Mouse (Mus musculus) monocyte, adult 5-6 weeks (primary cell): ENCODE results near the gene Gstm7. TPM values are rescaled to one million over a fixed set of nuclear protein-coding genes. Genes with fewer than 3 reads are reported as not detected.

Source experiments
- ATAC-seq: fragments of 153-309, 156-312 bp; replicated peaks from 2 replicates; pipeline ENCODE4 v1.8.0; 2017; ENCODE audit warnings: mild to moderate bottlenecking; ENCODE audit not compliant: low TSS enrichment, insufficient number of reproducible peaks, severe bottlenecking, poor library complexity, low FRiP score
- total RNA-seq: library from RNA; stranded (forward); fragments of 200-1000, 200-491, 200-594 nt; gene quantifications from 3 replicates; pipeline ENCODE4 v1.2.3, GENCODE M21; 2017

Gstm7 gene
- total RNA-seq, 1 experiment from 2014 or later, result not detected

DNA sequence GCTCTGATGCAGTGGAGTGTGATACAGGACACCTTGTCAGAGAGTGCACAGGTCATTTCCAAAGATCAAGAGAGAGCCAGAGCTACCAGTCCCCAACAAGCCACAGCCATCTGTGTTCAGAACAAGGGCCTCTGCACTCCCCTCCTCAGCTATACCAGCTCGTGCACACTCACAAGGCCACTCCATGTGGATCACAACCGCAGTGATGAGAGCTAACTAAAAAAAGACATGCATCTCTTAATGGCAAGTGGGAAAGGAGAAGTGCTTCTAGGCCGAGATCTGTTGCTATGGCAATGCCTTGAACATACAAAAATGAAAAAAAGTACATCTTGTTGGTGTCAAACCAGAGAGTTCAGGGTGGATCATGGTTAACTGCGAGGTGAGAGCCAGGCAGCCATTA, 8.2 kb upstream of the Gstm7 start:
- no peak for ATAC-seq

DNA sequence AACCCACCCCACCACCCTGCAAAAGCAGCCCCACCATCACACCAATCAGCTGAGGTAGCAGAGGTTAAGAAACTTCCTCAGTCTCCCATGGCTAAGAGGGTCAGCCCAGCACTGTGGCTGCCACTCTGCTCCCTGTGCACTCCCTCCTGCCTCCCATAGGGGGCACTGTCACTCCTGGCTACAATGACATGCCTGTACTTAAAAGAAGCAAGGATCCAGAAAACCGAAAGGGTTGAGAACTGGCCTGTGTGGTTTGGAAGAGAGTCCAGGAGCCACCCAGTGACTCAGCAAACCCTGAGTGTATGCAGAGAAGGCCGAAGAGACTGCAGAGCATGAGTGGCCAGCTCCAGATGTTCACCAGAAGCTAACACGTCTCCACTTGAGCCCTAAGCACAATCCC, 7.8 kb upstream of the Gstm7 start:
- ATAC-seq, result peak; percentile 75

DNA sequence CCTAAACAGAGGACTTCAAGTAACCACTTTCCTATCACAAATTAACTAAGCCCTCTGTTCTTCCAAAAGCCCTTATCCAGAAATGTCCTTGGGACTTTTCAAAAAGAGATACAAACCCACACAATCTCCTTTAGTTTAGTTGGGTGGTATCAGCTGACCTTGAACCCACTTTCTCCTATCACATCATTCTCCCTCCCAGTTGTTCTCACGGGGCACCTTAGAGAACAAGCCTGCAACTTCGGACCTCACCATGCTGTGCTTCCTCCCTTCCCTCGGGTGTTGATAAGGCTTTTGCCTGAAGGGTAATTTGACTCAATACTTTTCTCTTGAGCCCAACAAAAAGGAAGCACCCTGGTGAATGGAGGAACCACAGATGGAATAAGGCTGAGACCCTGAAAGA, 4.3 kb upstream of the Gstm7 start:
- no peak for ATAC-seq

GRCm38 (mm10) chr3:107935268-107935667, 3.7 kb upstream of the Gstm7 start:
- no peak for ATAC-seq

GRCm38 (mm10) chr3:107932128-107932527, 511 bp upstream of the Gstm7 start:
- ATAC-seq, result no peak

GRCm38 (mm10) chr3:107931134-107931533, 483 bp downstream of the Gstm7 start:
- ATAC-seq, result no peak

DNA sequence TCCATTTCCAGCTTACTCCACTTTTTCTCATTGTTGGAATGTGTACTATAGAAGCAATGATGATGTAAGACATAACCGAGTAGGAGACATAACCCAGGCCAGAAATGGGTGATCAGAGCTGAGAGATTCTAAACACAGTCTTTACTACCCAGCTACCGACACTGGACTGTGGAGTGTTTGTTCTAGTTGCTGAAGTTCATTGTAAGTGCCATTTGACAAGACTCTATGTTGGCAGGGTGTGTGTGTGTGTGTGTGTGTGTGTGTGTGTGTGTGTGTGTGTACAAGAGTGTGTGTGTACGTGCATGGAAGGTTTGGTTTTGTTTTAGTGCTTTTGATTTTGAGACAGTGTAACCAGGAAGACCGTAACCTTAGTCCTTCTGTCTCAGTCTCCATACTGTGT, 1.9 kb downstream of the Gstm7 start:
- ATAC-seq, result no peak

- no peak for ATAC-seq
Observed at GRCm38 (mm10) chr3:107929243-107929642, 2.4 kb downstream of the Gstm7 start.

DNA sequence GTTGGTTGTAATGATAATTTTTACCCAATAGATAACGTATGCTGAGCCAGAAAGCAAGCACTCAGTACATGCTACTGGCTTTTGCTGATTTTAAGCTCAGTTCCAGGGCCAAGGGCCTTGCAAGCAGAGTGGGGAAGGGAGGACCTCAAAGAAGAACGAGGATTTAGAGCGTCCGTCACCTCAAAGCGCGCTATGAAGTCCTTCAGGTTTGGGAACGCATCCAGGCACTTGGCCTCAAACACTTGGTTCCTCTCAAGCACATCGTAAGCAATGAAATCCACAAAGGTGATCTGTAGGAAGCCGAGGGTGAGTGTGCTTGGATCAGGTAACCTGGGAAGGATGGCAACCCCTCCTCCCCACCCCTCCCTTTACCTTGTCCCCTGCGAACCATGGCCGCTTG, 2.9 kb downstream of the Gstm7 start:
- no peak for ATAC-seq

DNA sequence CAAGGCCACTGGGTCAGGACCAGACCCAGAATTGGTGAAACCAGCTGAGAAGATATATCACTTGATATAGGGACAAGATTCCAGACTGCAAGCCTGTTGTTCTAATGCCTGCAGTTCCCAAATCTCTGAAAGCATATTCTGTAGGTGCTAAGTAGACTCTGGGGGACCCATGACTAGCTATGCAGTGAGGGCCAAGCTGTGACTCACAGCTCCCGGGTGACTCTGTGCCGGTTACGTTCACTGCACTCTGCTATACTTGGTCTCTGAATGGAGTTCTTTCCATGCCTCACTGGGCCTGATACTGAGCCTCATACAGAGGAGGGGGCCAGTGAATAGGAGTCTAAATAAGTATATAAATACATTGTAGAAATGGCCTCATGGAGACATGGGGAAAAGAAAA, 3.8 kb downstream of the Gstm7 start:
- no peak for ATAC-seq

DNA sequence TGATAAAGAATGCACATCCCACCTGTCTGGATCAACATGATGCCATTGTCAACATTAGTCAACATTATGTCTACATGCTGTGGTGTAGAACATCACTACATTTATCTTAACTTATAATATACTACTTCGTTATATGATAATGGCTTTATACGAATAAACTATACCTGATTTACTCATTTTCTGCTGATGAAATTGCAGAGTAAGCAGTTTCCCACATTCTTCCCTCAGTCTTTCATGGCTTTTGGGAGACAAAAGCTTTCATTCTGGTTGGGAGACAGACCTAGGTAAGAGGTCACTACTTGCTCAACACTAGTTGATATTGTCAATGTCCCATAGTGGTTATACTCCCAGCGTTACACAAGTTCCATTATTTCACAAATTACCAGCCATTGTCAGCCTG, 6.3 kb downstream of the Gstm7 start:
- no peak for ATAC-seq

GRCm38 (mm10) chr3:107920348-107920747, 11.3 kb downstream of the Gstm7 start:
- no peak for ATAC-seq

- 0 out of 2 replicates have a peak, but pooled peaks have one; percentile 56 for ATAC-seq
Observed at GRCm38 (mm10) chr3:107917783-107918408, 13.7 kb downstream of the Gstm7 start.

DNA sequence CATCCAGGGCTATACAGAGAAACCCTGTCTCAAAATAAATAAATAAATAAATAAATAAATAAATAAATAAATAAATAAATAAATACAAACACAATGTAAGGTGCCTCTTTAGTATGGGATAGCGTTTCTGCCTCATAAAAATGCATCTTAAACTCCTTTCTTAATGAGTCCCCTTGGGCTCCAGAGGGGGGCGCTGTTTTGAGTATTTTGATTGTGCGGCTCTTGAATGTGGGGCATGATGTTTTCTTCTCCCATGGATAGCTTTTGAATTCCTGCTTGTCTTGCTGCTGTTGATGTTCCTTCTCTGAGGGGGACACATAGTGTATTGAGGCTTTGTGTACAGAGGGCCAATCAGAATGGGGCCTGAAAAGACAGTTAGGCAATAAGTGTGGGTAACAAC, 14.5 kb downstream of the Gstm7 start:
- ATAC-seq, result no peak

DNA sequence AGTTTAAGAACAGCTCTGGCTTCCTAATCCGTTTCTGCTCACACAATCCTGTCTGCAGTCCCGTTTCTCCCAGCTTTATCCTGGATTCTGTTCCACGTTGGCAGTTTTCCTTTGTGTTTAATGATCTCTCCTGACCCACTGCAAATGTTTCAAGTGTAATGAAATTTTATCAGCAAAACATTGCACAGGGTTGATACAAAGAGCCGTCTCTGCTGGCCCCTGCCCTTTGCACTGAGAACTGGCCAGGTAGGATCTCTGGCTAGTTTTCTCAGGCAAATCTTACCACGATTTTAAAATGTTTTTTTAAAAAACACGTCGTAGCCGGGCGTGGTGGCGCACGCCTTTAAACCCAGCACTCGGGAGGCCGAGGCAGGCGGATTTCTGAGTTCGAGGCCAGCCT, 14.9 kb downstream of the Gstm7 start:
- no peak for ATAC-seq

DNA sequence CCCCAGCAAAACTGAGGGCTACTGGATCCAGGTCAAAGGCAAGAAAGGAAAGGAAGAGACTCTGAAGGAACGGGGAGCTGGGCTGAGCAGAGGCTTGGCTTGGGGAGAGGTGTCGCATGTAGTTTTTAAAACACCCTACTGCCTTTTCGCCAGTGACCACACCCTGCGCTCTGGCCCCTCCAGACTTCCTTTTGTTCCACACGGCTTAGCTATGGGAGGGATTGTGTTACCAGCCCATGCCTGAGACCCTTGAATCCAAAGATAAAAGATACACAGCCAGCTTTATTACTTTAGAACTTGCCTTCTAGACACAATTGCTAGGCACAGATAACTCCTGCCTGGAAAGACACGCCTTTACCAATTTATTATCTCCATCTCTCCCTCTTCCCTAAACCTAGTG, 25.7 kb downstream of the Gstm7 start:
- no peak for ATAC-seq

DNA sequence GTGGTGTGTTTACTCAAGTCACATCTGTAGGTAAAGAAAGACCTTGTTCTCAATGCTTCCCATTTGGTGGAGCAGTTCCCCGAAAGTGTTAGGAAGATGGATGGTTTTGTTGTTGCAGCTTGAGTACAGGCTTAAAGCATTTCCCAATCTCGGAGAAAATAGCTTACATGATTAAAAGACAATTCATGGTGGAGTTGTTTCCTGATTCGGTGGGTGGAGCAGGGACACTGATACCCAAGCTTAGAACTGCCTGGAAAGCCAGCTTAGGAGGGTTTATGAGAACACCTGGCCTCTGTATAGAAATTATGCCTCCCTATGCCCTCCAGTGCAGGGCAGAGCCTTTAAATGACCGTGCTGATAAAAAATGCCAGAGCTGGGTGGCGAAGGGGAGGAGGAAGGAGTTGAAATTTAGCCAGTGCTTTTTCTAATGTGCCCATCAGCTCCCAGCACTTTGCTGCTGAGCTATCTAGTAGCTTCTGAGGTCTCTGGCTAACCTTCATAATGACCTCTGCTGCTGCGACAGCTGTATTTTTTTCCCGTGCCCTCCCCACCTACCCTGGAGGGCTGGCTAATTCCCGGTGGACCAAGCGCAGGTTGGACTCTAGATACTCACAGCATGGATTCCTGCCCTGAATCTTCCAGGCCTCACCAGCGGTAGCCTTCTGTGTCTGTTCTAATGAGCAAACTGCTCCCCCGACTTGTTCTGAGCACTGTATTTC, 30.5 kb downstream of the Gstm7 start:
- no peak for ATAC-seq

- no peak for ATAC-seq
Observed at GRCm38 (mm10) chr3:107898691-107899090, 32.9 kb downstream of the Gstm7 start.

GRCm38 (mm10) chr3:107895720-107896569, 35.7 kb downstream of the Gstm7 start, which contains the start of gene Gstm5:
Gene Gstm5, plus strand, starts transcription at chr3:107895821.
- ATAC-seq, result peak; percentile 58
